Mouse (Mus musculus) left cerebral cortex, adult 2 months (tissue): Measurements from ENCODE around the gene Ces1g. TPM values are rescaled to one million over a fixed set of nuclear protein-coding genes. Genes with fewer than 3 reads are reported as not detected.

Source experiments
- DNase-seq, 2 experiments: peaks; one replicate each; pipeline ENCODE4 v3.0.0; 2021 to 2022; ENCODE audit warnings: low spot score in 2 of 2, mixed read lengths in 1 of 2; ENCODE audit errors: extremely low spot score in 1 of 2
- H3K27ac ChIP-seq: fragments of 200-600 bp; 2 replicates; pipeline ENCODE4 v1.8.1; 2022
- H3K4me3 ChIP-seq: fragments of 200-600 bp; 2 replicates; pipeline ENCODE4 v1.8.1; 2022
- CTCF ChIP-seq: fragments of 200-600 bp; IDR thresholded peaks from 2 replicates; pipeline ENCODE4 v1.8.1; 2022; ENCODE audit warnings: antibody characterized with exemption, mild to moderate bottlenecking, moderate library complexity
- intact Hi-C: fragments of 180-260 bp; cut with DNase I; formaldehyde crosslinking; loops from one replicate; pipeline ENCODE4 v1.15.1; 2025
- long read RNA-seq, 2 experiments: library from polyadenylated mRNA; stranded (forward); transcript quantifications; one replicate each; pipeline ENCODE4 v2.0.0; 2021; ENCODE audit warnings: borderline mapping rate in 2 of 2
- total RNA-seq, 2 experiments: library from RNA; stranded (reverse); gene quantifications; 2 replicates each; pipeline ENCODE4 v1.2.3; 2021

Gene Ces1g
- total RNA-seq: not detected
- long read RNA-seq, experiment 1: 0 reads
- long read RNA-seq, experiment 2: 0 reads

DNA sequence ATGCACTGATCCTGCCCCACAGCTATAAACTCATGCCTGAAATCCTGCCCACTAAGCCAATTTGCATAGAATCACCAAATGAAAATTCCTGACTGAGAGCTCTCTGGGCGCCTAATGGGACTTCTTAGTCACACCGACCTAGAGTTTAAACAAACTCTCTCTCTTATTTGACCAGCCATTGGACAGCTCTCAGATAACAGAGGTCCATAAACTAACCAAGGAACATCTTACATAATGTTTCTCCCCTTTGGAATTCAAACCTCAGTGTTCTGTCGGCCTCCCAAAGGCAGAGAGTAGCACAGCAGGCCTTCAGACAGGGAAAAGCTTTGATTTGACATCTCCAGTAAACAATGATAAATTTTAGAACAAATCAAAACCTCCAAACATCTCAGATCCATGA is at the start of gene Ces1g:
Gene Ces1g (minus strand): TSS at position 102 of the 400 bp plus-strand sequence.
- no peak within 1 kb of the TSS for H3K4me3 ChIP-seq
- intact Hi-C loops: no loop called here

DNA sequence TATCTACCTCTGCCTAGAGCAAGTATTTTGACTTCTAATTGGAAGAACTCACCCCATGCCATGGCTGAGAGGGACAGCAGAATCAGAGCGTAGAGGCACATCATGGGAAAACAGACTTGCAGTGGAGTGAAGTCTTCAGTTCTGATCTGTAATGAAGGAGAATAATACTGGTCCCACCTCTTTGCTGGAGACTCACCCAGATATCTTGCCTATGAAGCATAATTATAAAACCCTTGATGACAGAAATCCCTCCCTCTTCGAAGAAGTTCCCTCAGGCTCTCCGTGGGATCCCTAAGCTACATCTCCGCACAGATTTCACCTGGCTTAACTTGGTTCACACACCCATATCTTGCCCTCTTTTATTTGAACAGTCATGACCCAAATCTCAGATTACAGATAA is 42.5 kb upstream of the Ces1g start, which contains the start of gene Ces1h:
Gene Ces1h (minus strand): TSS at position 101 of the 400 bp plus-strand sequence.
- Histone ChIP-seq H3K27ac (no peak within 1 kb of the TSS), H3K4me3 (no peak within 1 kb of the TSS)
- TF ChIP-seq CTCF: no peak
- DNase-seq: no peak
- intact Hi-C loops: no loop called here

More for the DNA sequence above, at the start of gene Ces1g:
- no peak for TF ChIP-seq CTCF
- H3K27ac ChIP-seq: no peak within 1 kb of the TSS
- no peak for DNase-seq

DNA sequence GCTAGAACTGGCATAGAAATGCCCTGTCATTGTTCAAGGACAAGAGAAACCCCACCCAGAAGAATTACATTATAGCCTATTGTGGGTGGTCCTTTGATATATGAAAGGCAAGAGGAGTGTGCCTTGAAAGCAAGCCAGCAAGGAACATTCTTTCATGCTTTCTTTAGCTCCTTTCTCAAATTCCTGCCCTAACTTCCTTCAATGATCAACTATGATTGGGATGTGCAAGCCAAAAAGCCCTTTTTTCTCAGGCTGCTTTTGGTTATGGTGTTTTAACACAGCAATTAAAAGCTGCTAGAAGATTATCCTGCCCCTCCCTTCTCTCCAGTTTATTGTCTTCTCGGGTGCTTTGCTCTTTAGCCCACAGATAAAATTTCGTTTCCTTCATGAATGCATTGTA is 32.4 kb upstream of the Ces1g start:
- intact Hi-C loops: no loop called here
- no peak for DNase-seq
- Histone ChIP-seq H3K4me3 (no peak overlapping the region), H3K27ac (no peak overlapping the region)
- TF ChIP-seq CTCF: no peak

DNA sequence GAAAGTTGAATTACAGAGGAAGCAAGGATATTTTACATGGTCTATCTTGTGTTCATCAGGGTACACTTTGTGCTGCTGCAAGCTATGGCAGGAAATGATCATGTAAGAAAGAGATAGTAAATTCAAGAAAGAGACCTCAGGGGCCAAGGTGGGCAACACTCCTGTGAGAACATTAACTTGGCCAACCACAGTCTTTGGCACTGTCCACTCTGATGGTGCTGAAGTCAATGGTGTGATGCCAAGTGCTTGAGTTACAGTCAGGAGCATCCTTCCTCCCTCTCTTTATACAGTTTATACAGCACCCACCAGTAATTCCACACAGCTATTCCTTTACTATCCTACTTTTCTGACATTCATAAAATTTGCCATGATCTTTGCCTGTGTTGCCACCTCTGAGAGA is 23.0 kb upstream of the Ces1g start:
- TF ChIP-seq CTCF: no peak
- intact Hi-C loops: no loop called here
- Histone ChIP-seq H3K4me3 (no peak overlapping the region), H3K27ac (no peak overlapping the region)
- DNase-seq: no peak

DNA sequence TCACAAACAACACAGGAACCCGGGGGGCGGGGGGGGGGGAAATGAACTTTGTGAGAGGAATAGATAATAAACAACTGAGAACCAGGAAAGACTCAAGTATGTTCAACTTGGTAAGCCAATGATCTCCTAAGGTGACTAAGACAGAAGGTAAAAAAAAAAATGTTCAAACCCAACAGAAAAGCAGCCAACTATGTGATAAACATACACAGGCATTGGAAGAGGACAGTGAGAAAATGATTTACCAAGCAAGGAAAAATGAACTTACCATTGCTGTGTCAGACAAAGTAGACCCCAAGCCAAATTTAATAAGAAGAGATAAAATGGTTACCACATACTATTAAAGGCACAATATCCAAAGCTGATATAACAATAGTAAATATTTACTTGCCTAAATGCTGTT is 2.4 kb upstream of the Ces1g start:
- no peak overlapping the region for H3K4me3 ChIP-seq
- intact Hi-C loops: no loop called here
- TF ChIP-seq CTCF: no peak
- no peak for DNase-seq
- no peak overlapping the region for H3K27ac ChIP-seq

DNA sequence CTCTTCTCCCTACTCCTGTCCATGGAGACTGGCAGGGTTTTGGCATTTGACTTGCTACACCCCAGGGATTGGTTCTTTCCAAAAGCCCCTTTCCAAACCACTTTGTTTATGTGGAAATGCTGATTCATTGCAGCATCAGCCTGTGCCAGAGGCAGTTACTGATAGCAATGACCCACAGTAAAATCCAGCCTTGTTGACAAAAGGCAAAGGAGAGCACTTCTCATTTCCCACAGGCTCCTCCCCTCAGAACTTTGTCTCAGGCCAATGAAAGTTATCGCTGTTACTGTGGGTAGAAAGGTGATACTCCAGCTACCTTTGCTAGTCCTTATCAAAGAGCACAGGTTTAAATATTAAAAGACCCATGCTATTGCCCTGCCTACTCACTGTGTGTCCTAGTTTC is 4.4 kb downstream of the Ces1g start:
- Histone ChIP-seq H3K27ac (no peak overlapping the region), H3K4me3 (no peak overlapping the region)
- intact Hi-C loops: no loop called here
- no peak for TF ChIP-seq CTCF
- DNase-seq: no peak

DNA sequence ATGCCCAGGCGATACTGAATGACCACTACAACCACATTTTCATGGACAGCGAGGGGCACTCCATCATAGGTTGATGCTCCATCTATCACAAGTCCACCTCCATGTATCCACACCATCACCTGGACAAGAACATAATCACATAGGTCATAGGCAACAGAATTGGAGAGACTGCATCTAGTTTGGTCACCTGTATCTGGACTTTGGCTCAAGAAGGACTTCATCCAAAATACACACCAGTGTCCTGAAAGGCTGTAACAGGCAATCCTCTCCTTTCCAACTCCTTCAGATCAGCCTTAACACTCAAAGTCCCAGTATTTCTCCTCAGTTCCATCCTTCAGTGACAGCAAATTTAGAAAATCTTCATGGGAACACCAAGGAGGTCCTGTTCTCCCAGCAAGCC is 6.0 kb downstream of the Ces1g start:
- Histone ChIP-seq H3K27ac (no peak overlapping the region), H3K4me3 (no peak overlapping the region)
- intact Hi-C loops: no loop called here

DNA sequence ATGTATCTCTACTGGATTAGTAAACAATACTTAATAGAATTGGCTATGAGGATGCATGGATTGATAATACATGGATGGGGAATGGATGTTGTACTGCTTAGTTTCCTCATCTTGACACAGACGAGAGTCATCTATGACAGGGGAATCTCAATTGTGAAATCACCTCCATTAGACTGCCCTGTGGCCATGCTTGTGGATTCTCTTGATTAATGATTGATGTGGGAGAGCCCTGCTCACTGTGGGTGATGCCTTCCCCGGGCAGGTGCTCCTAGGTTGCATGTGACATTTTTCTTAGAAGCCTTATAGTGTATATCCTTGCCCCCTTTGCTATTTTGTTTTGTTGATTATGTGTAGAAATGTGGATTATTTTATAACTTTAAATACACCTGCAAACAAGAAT is 12.0 kb downstream of the Ces1g start:
- intact Hi-C loops: no loop called here
- no peak for TF ChIP-seq CTCF
- Histone ChIP-seq H3K27ac (no peak overlapping the region), H3K4me3 (no peak overlapping the region)
- no peak for DNase-seq

More for the DNA sequence above, 6.0 kb downstream of the Ces1g start:
- DNase-seq: no peak
- TF ChIP-seq CTCF: no peak

DNA sequence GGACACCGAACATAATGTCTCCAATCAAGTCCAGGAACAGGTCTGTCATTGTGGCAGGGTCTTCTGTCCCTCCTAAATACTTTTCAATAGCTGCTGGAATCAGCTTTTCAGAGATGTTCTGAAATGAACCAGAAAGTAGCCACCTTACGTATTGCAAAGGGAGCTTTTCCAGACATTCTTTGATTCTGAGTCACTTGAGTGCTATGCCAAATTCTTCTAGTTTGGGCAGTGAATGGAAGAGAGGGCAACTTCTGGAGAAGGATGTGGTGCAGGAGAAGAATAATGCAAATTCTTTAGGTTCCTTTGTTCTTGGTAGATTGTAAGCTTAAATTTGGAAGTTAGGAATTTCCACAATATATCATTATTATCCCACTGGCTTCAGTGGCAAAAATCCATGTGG is 20.1 kb downstream of the Ces1g start:
- intact Hi-C loops: no loop called here
- DNase-seq: no peak
- H3K27ac ChIP-seq: no peak overlapping the region
- H3K4me3 ChIP-seq: no peak overlapping the region
- TF ChIP-seq CTCF: no peak

DNA sequence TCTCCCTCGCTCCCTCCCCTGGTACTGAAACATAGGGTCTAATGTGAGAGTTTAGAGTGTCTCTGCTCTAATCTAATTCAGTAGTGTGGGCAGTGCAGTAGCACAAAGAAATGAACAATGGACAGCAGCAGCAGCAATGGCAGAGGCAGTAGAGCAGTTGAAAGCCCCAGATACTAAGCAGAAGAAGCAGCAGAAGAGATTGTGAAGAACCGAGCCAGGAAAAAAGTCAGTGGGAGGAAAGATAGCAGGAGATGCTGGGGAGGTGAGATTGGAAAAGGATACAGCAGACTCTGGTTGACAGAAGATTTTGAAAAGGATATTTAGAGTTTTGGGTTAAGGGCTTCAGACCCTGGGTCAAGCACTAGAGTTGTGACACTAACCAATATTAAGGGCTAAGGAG is 21.6 kb downstream of the Ces1g start:
- Histone ChIP-seq H3K27ac (no peak overlapping the region), H3K4me3 (no peak overlapping the region)
- DNase-seq: no peak
- intact Hi-C loops: no loop called here
- TF ChIP-seq CTCF: no peak

DNA sequence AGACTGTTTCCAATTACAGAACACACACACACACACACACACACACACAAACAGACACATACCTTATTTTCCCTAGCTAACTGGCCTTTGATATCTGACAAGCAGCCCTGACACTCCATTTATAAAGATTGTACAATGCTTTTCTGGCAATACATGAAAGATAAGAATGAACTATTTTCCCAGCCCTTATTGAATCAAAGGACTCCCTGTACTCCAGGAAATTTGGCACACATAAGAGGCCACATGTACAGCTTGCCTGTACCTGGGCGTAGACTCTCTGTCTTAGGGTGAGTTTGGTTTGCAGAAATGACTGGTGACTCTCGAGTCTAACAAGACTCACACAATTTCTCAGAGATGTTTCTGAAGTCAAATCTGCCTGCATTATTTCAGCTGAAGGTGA is 53.2 kb downstream of the Ces1g start:
- Histone ChIP-seq H3K4me3 (no peak overlapping the region), H3K27ac (no peak overlapping the region)
- intact Hi-C loops: no loop called here
- DNase-seq: no peak
- no peak for TF ChIP-seq CTCF

DNA sequence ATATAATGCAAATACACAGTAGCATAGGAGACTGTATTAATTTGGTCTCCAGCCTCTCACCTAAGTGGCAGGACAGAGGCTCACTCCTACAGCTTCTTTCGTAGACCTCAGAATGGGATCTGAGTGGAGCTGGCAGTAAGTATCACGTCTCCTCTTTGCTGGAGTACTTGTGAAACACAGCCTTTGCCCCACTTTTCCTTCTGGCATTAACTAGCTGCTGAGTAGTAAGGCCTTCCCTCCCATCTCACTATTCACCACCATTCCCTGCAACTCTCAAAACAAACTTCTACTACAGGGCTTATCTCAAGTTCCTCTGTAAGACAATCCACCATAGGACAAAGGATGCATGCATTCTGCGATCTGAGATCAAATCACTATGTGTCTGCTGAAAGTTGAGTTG is 54.8 kb downstream of the Ces1g start:
- TF ChIP-seq CTCF: no peak
- intact Hi-C loops: no loop called here
- H3K27ac ChIP-seq: no peak overlapping the region
- no peak overlapping the region for H3K4me3 ChIP-seq
- DNase-seq: no peak

DNA sequence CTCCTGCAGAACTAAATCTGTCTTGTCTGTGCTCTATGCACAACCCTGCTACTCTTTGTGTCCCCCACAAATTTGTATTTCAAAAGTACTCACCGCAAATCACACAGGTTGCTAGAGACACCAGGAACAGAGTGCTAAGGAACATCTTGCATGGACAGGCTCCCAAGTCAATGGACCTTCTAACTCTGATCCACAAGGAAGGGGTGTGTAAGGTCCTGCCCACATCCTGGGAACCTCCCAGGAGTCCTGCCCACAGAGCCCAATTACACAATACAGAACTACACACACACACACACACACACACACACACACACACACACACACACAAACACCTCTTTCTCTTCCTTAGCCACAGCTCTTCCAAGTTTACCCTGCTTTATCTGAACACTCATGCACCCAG is 57.6 kb downstream of the Ces1g start, which contains the start of gene Ces1f:
Gene Ces1f (minus strand): TSS at position 192 of the 400 bp plus-strand sequence.
- no peak for DNase-seq
- no peak within 1 kb of the TSS for H3K27ac ChIP-seq
- no peak within 1 kb of the TSS for H3K4me3 ChIP-seq
- TF ChIP-seq CTCF: no peak
- intact Hi-C loops: no loop called here
